Mouse (Mus musculus) frontal cortex, postnatal 14 days (tissue): ENCODE results near the gene Cd68.

ENCODE experiments used
- DNase-seq, 2 experiments: peaks; one replicate each; pipeline ENCODE4 v3.0.0; 2022; ENCODE audit warnings: low spot score in 2 of 2

The Cd68 gene

DNA sequence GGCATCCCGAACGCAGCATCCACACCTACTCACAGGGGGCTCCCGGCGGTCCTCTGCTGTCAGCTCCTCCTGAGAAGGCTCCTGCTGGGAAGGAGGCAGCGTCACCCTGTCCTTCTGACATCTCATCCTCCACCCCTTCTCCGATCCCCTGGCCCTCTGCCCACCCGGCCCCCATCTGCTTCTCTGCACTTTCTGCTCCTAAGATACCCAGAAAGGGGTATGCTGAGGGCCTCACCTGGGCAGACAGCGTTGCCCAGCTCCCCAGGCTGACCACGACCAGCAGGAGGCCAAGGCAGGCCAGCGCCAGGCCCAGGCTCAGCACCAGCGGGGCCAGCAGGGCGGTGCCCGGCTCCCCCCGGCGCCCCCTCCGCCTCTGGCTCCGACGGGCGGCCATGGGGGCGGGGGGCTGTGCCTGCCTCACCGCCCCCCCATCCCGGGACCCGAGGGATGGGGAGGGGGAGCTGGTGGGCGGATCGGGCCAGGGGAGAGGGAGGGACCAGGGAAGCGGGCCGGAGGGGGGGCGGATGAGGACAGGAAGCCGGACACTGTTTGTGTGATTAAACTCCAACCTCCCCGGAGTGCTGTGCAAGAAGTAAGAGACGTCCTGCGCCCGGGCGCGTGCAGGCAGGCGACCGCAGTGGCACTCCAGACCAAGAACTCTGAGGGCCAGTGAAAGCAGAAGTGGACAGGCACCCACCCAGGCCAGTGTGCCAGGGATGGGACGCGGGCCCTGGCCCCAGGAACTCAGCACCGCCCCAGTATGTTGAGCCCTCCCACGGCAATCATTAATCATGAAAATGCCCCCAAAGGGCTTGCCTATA is 29.6 kb upstream of the Cd68 start, which contains the start of the genes Tnfsf12 and Tnfsfm13:
Tnfsf12 (minus strand) TSS at position 489 of the 821 bp plus-strand sequence.
Tnfsfm13 (minus strand) TSS at position 738 of the 821 bp plus-strand sequence.
- DNase-seq, result no peak

DNA sequence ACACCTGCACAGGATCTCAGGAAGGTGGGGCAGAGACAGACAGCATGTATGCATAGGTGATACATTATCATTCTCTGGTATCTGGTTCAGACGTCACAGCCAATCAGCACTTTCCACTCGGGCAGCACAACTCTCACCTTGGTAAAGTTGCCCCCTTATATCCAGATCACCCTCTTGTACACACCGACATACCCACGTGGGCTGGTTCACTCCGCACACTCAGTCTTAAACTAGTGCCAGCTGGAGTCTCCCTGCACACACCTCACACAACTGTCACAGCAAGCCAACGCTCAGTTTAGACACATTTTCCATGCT is 29.1 kb upstream of the Cd68 start:
- no peak for DNase-seq

DNA sequence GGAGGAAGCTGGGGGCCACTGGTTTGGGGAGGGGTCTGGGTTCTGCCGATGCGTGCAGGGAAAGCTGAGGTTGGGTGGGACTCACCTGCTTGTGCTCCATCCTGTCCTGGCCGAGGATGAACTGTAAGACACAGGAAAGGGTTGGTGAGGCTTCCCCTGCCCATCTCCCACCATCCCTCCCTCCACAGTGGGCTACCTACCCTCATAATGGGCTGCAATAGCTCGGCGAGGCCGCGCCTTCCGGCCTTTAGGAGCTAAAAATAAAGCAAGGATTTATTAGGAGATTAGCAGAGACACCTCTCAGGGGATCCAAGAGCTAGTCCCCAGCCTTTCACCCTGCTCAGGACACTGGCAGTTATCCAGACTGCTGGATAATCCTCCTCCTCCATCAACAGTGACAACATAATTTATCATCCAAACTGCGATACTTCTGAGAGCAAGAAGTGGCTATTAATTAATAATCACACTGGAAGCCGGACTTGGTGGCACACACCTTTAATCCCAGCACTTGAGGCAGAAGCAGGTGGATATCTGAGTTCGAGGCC is 27.5 kb upstream of the Cd68 start:
- DNase-seq, result no peak

DNA sequence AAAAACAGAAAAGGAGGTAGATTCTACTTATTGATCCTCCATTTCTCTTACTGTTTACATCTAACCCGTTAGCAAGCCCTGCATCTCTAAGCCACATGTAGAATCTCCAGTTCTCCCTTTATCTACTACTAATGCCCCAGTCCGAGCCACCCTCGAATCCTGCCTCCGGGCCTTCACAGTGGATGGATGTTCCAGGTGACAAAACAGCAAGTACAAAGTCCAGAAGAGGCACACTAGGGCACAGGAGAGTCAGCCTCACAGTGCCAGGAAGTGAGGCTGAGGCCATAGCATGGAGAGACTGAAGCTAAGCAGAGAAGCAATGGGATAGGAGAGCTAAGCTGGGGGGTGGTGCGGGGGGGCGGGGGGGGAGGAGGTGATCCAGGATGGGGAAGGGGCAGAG is 26.9 kb upstream of the Cd68 start:
- no peak for DNase-seq

DNA sequence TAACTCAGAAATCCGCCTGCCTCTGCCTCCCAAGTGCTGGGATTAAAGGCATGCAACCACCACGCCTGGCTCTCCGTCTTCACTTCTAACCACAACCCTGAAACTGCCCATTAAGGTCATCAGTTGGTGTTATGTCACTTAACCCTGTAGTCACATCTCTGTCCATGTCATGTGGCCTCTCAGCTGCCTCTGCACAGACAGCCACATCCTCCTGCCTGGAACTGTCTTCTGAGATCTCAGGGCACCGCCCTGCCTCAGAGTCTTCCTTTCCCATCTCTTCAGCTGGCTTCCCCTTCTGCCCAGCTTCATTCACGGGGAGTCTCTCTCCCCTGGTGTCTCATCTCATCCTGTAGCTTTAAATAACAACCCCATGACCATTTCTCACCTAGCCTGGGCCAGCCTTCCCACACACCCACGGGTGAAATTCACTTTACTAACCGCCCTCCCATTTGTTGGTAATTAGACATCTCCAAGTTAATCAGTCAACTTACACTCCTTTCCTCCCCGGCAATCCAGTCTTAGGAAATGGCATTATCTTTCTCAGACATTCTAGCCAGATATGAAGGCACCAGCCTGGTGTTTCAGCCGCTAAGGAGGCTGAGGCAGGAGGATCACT is 26.4 kb upstream of the Cd68 start:
- no peak for DNase-seq

DNA sequence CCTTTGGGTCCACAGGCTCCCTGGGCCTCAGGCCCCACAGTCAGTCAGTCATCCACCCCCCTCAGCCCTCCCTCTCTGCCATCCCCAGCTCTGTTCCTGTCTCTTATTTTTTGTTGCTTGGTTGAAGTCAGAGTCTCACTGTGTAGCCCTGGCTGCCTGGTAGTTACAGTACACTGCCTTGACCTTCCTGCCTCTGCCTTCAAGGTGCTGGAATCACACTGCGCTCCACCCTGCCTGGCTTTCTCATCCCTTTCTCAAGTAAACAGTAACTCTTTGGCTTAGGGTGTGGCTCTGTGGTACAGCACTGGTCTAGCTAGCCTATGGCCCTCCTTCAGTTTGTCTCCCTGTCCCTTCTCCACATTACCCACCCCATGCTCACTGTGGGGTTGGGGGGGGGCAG is 23.9 kb upstream of the Cd68 start:
- DNase-seq, result no peak

DNA sequence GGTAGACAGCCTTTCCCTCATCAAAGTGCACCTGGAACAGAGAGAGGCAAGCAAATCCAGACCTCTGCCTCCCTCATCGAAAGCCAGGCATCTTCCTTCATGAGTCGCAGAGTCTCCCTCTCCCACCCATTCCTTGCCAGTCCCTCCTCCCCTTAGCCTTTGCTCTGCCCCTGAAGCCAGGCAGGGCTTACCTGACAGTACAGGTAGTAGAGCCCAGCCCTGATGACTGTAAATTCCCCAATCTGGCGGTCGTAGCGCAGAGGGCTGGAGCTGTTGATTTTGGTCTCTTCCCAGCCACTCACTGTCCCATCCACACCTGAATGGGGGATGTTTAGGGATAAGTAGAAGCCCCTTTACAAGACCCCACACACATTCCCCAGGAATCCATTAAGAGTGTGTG is 21.1 kb upstream of the Cd68 start:
- DNase-seq, result no peak

DNA sequence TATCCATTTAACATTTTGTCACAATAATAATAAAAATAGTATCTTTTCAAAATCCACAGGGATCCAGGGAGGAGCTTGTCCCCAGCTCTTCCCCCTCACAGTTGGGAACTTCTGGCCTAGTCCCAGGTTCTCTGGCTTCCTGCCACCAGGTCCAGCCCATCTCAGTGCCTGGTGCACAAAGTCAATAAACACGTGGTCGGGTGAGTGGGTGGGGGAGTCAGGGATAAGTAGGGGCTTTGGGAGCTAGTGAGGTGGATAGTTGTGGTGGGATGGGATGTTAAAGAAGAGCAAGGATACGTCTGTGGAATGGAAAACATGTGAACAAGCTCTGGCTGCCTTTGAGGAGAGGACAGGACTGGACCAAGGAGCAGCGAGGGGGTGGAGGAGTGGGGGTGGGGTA is 20.4 kb upstream of the Cd68 start:
- DNase-seq, result no peak

DNA sequence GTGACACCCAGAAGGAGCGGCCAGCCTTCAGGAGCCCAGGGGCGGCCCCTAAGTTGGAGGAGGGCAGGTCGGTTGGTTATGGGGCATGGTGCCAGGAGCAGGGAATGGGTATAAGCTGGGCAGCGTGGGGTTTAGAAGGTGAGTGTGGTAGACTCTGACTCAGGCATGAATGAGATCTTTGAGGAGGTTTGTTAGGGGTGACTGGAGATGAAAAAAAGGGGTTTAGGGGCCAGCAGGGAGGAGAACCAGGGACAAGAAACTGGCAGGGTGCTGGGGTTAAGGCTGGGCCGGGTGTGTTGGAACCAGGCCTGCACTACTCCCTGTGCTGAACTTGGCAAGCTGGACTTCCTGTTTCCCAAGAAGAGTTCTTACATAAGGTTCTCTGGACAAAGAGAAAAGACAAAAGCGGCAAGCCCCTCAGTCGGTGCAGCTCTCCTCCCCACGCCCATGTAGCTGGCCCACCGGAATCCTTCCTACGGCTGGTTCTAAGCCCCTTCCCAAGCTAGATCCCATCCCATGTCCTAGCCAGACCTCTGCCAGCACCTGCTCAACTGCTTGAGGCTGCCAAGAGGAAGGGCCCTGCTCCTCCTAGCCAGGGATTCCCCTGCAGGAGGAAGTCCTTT is 19.7 kb upstream of the Cd68 start, which contains the start of gene Tnfsf13:
Tnfsf13 (minus strand) TSS at position 259 of the 623 bp plus-strand sequence.
- DNase-seq, result no peak

DNA sequence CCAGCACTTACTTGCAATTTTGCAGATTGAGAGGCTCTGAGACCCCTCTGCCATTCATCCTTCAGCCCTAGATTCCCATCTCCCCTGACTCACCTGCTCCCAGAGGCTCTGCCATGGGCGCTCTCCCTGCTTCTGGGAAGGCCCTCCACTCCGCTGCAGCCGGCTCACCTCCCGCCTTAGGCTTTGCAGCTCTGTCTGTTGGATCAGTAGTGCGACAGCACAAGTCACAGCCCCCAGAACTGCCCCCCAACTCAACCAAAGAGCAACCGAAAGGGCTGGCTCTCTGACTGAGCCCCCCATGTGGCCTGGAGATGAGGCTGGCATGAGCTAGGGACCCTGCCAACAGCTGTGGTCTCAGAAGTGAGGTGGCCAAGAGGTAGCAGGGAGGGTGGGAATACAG is 19.0 kb upstream of the Cd68 start:
- no peak for DNase-seq

DNA sequence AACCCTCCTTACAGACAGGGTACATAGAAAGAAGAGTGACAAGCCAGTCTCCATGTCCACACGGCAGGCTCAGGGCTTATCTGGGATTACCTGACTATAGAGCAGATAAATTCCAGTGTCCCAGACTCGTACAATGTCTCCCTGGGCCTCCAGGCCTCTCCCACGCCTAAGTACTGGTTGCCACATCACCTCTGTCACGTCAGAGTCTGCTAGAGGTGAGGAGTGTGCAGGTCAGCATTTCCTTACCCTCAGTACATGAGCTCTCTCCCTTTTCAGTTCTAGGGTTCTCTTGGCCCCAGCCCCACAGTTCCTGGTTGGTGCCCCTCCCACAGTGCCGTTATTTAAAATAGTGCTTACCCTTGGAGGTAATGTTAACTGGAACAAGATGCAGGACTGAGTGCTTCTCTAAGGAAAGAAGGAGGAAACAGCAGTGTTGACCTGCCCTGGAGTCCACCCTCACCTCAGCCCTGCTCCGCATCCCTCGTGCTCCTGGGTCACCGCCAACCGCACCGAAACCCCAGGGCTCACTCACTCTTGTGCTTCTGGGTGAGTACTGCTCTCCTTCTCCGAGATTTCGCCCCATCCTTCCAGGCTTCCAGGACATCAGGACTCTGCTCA is 18.3 kb upstream of the Cd68 start:
- DNase-seq, result no peak

DNA sequence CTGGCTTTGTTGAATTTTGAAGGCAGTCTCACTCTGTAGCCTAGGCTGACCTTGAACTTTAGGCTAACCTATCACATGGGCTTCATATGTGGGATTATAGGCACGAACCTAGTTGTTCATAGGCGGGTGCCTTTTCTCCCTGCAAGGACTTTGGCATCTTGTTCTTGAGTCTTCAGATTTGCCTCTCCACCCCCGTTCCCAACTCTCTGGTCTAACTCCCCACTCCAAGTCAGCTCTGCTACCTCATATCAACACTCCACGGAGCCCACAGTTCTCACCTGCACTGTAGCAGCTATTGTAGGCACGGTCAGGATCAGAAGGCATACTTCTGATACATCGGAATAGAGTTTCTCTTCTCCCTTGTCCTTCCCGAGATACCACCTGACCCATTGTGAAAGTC is 17.6 kb upstream of the Cd68 start:
- no peak for DNase-seq

DNA sequence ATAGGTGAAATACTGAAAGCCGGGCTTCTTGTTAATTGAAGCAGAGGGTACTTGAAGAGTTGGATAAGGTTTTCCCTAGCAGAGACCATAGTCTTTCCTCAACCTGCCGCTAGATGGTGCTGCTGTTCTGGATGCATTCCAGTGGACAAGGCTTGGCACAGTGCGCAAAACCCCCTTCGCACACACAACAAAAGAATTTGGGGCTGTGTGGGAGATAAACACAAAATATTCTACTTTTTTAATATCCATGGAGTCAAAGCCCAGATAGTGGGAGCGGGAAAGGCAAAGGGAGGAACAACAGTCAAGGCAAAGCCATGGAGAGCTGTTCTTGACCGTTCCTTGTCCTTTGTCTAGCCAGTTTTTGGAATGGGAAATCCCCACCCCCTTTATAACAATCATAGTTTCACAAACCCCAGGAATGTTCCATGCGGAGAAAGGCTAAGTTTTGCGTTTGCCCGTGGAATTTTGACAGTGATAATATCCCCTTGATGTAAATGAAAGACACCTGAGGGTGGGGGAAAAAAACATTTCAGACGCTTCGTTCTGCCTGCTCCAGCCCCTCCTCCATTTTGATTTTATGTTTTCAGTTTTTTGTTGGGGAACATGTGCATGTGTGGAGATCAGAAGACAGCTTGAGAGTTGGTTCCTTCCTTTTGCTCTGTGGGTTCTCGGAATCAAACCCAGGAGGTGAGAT is 17.0 kb upstream of the Cd68 start:
- DNase-seq, result peak; percentile 74 to 88

DNA sequence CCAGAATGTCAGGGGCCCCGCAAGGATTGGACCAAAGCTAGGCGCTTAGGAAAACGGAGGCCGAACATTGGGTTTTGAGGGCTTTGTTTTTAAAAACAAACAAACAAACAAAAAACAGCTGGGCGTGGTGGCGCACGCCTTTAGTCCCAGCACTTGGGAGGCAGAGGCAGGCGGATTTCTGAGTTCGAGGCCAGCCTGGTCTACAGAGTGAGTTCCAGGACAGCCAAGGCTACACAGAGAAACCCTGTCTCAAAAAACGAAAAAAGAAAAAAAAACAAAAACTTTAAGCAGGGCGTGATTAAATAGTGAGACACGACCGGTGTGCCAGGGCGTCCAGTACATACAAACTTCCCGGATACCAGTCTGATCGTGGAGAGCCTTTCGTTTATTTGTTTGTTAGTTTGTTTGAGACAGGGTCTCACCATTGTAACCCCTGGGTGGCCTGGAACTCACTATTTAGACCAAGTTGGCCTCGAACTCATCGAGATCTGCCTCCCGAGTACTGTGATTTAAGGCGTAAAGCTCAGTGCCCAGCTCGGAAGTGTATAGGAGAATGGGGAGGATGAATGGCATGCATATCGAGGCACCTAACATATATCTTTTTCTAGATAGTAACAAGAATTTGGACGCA is 16.4 kb upstream of the Cd68 start:
- DNase-seq, result no peak

DNA sequence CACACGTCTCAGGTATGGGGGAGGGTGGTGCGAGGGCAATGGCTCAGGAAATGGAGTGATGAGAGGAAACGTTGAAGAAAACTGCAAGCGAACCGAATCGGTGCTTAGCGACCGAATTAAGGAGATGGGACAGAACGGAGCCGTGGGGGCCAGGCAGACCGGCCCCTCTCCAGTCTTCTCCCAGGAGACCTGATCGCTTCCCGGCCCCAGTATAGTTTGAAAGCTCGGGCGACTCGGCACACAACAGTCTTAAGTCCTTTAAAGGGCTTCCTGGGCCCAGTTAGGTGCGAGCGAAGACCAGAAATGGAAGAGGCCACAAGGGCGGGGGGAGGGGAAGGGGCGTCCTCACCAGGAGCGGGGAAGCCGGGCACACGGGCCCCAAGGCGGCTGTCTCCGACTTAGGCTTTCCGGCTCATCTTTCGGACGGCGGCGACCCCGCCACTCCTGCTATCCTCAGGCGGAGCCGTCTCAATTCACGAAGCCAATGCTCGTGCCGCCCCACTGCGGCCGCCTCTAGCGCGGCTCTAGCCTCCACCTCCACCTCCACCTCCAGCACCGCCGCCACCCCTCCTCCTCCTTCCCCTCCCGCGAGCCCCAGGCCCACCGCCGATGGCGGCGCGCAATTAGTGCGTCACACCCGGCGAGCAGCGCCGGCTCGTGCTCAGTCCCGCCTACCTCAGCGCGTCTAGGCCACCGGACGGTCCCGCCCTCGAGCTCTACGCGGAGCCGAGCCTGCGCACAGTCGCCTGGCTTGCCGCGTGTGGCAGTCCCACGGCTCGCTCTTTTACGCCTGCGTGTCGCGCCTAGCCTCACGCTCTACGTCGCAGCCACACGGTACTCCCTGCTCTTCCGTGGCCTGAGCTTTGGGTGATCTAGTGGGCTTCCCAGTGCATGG is 15.6 kb upstream of the Cd68 start, which contains the start of gene Senp3:
Senp3 (minus strand) TSS at position 771 of the 895 bp plus-strand sequence.
- peak; percentile 94 to 95 for DNase-seq

DNA sequence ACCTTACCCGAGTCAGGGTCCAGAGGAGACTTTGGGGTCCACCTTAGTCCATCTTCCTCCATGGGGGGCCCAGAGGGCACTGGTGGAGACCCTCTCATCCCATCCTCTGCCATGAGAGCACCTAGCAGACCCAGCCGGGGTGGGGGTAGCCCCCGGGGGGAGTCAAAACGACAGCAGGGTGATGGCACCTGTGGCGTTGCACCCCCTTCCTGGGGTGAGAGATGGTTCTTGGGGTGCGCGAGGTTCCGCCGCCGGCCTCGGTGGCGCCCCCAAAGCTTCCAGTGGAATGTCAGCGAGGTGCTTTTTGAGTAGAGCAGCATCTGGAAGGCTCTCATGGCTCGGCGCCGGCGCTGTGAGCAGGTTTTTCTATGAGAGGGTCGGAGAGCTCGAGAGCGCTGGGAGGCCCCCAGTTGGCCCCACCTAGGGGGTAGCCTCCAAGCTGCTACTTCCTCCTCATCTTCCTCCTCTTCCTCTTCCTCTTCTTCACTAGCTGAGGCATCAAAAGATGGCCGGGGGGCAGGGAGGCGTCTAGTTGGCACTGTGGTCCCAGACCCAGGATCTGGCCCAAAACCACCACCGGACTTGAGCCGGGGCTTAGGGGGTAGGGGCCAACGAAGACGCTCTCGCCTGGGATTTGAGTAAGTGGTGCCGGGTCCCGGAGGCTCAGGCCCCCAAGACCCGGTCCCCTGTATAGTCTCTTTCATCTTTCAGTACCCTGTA is 14.3 kb upstream of the Cd68 start:
- DNase-seq, result no peak

DNA sequence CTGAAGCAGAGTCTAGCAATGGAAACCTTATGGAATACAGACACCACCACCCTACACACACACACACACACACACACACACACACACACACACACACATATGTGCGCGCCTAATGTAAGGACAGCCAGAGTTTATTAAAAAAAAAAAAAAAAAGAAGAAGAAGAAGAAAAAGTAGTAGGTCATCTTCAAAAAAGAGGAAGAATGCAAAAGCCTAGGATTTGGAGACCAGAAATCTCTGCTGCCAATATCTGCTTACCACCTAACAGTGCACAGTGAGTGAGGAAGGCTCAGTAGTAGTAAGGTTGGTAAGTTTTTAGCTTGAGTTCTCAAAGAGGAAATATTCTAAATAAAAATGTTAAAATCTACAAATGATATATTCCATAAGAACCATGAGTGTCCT is 13.2 kb upstream of the Cd68 start:
- DNase-seq, result no peak

DNA sequence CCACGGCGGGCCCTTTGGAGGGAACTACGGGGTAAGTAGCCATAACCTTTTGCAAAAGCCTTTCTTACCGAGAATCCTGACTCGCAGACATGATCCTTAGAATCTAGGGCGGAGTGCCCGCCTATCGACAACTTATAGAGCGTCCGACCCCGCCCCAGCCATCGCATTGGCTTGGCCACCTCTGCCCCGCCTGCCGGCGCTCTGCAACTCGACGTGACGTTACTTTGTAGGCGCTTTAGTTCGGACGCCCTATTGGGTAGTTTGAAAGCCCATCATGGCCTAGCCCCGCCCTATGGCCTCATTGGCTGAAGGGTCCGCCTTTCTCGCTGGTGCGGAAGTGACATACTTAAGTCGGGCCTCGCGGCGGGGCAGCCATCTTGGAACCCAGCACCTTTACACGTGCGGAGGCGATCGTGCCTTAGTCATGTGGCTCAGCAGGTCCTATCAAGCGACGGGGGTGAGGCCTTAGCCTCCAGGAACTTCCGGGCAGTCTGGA is 6.3 kb upstream of the Cd68 start, which contains the start of gene Eif4a1:
Eif4a1 (minus strand) TSS at position 213 of the 496 bp plus-strand sequence.
- DNase-seq, result peak; percentile 100

DNA sequence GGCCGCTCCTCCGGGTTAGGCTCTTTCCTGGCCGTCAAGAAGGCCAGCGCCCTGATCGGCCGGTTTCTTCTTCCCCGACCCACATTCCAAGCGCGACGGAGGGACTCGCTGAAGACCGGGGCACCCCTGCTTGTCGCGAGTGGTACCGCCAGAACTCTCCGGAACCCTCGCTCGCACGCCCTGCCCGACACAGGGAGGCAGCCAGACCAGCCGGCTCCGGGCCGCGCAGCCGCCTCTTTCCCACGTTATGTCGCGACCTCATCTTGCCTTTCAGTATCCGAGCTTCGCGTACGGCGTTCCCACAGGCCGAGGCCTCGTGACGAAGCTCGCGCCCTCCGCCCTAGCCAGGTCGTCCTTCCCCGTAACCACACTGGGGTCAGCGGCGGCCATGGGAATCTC is 5.8 kb upstream of the Cd68 start:
- DNase-seq, result no peak
